Mouse (Mus musculus) neural tube, embryonic 13.5 days (tissue): ENCODE data around the gene Kdm6b. TPM values are rescaled to one million over a fixed set of nuclear protein-coding genes. Genes with fewer than 3 reads are reported as not detected.
A peak's percentile ranks its signal among the peaks of the same experiment; 100 is the strongest.

Experiments
- ATAC-seq: fragments of 200-750 bp; cut with Nextera tagmentation; 2 replicates; pipeline ENCODE4 v1.8.0; 2017; ENCODE audit warnings: low read depth, mild to moderate bottlenecking, moderate TSS enrichment, moderate library complexity
- H3K27ac ChIP-seq: fragments of 300-500 bp; sonication (generic); replicated peaks from 2 replicates; pipeline ENCODE4 v1.5.1; 2015; ENCODE audit warnings: moderate library complexity, mild to moderate bottlenecking, inconsistent platforms
- H3K27me3 ChIP-seq: fragments of 300-500 bp; sonication (generic); 2 replicates; pipeline ENCODE4 v1.6.1; 2015; ENCODE audit warnings: mild to moderate bottlenecking, inconsistent platforms
- H3K36me3 ChIP-seq: fragments of 300-500 bp; sonication (generic); 2 replicates; pipeline ENCODE4 v1.6.1; 2015; ENCODE audit warnings: mild to moderate bottlenecking, inconsistent platforms
- H3K4me1 ChIP-seq: fragments of 300-500 bp; sonication (generic); replicated peaks from 2 replicates; pipeline ENCODE4 v1.6.1; 2015; ENCODE audit warnings: inconsistent platforms
- H3K4me2 ChIP-seq: fragments of 300-500 bp; sonication (generic); 2 replicates; pipeline ENCODE4 v1.6.1; 2015; ENCODE audit warnings: inconsistent platforms, mild to moderate bottlenecking, moderate library complexity
- H3K4me3 ChIP-seq: fragments of 300-500 bp; sonication (generic); 2 replicates; pipeline ENCODE4 v1.5.1; 2015; ENCODE audit warnings: mild to moderate bottlenecking, inconsistent platforms
- H3K9ac ChIP-seq: fragments of 300-500 bp; sonication (generic); 2 replicates; pipeline ENCODE4 v1.6.1; 2015; ENCODE audit warnings: moderate library complexity, mild to moderate bottlenecking, inconsistent platforms
- H3K9me3 ChIP-seq: fragments of 300-500 bp; sonication (generic); 2 replicates; pipeline ENCODE4 v1.6.1; 2016; ENCODE audit warnings: inconsistent platforms
- WGBS: fragments of 180-500 bp; shearing (Covaris S2); methylation state at CpG from one replicate; pipeline ENCODE4 v1.1.7; 2015; 5-methylcytosine and 5-hydroxymethylcytosine counted together
- polyA plus RNA-seq: library from polyadenylated mRNA; unstranded; fragments of >200 nt; fragmentation: Nextera tagmentation; extraction: Ambion mirVana; gene quantifications from 2 replicates; pipeline ENCODE4 v1.2.1, GENCODE M21; 2015

The Kdm6b gene
- polyA plus RNA-seq, 1 experiment from 2014 or later: 44.8 TPM

DNA sequence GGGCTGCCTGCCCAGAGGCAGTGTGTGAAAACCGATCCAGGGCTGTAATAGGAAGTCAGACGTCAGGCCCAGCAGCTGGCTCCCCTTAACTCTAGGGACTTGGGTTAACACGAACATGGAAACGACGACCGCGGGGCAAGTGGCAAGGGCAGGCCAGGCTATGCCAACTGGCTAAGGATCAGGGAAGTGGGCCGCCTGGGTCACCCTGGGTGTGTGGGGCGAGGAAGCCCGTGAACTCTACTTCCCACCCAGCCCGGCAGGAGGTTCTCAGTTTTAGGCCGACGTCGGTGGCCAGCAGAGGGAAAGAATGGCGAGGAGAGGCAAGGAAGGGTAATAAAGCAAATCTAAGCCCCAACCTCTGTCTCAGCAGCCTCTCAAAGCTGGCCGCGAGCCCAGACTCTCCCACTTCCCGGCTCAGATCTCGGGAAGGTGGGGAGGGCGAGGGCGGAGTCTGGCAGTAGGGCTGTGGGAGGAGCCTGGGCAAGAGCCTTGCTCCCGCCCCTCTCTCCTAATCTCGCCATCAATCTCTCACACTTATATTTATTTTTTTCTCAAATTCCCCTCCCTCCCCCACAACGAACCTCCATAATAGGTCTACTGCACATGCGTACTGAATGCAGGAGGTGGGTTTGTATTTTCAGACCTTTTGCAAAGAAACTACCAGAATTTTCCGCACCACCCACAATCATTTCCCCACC, 47.2 kb downstream of the Kdm6b start:
- under 1% methylated on average over 26 of the region's 26 CpGs for WGBS
- no peaks in the 10 kb centered on the region for H3K27me3 ChIP-seq
- H3K4me1 ChIP-seq: peaks cover 58% of the 10 kb centered on the region
- H3K4me3 ChIP-seq: peak overlapping the region; percentile 93
- peak overlapping the region; percentile 97 for H3K4me2 ChIP-seq
- peak; percentile 88 for ATAC-seq
- peaks cover 32% of the 10 kb centered on the region for H3K36me3 ChIP-seq
- H3K9ac ChIP-seq: peak overlapping the region; percentile 100
- H3K27ac ChIP-seq: peak overlapping the region; percentile 100
- no peaks in the 10 kb centered on the region for H3K9me3 ChIP-seq

DNA sequence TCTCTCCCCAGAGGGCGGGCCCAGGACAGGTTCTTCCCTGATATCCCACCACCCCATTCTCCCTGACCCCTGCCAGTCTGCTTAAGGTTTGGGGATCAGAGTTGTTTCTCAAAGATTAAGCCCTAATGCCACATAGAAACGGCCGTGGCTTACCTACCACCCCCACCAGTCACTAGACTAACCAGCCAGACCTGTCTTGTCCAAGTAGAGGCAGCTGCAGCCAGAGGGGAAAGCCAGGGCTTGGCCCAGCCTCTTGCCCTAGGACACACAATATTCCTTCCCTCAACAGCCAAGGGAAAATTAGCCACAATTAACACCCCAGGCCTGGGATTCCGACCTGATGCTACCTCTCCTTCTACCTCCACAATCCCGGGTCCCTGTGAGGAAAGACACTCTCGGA, 47.8 kb downstream of the Kdm6b start:
- Histone ChIP-seq H3K9me3 (no peaks in the 10 kb centered on the region), H3K4me3 (peak overlapping the region; percentile 93), H3K27me3 (no peaks in the 10 kb centered on the region), H3K36me3 (peaks cover 38% of the 10 kb centered on the region), H3K4me2 (peak overlapping the region; percentile 97), H3K27ac (peak overlapping the region; percentile 100), H3K9ac (peak overlapping the region; percentile 79), H3K4me1 (peaks cover 52% of the 10 kb centered on the region)
- ATAC-seq: peak; percentile 0; the same call in 1 of the 2 replicates
- 24% methylated on average over 6 of the region's 6 CpGs for WGBS

DNA sequence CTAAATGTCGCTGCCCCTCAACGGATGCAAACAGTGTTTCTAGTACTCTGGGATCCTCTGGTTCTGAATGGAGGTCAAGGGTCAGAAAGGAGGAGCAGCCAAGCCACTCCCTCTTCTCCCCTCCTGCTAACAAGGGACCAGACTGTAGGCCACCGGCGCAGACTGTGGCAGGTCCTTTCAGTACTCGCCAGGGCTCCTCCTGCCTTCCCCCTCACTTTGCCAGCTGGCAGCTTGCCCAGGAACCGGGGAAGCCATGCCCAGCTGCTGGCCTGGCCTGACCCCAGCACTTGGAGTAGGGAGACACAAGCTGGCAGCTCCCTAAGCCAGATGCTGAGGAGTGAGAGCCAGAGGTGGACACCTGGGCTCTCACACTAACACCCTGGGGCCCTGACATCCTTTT, 48.6 kb downstream of the Kdm6b start:
- Histone ChIP-seq H3K36me3 (peaks cover 46% of the 10 kb centered on the region), H3K9me3 (no peaks in the 10 kb centered on the region), H3K27ac (peak overlapping the region; percentile 100), H3K4me1 (peaks cover 47% of the 10 kb centered on the region), H3K4me3 (peak overlapping the region; percentile 93), H3K9ac (peak overlapping the region; percentile 79), H3K27me3 (no peaks in the 10 kb centered on the region), H3K4me2 (peak overlapping the region; percentile 97)
- peak; percentile 46 for ATAC-seq
- WGBS: 2% methylated on average over 6 of the region's 6 CpGs

DNA sequence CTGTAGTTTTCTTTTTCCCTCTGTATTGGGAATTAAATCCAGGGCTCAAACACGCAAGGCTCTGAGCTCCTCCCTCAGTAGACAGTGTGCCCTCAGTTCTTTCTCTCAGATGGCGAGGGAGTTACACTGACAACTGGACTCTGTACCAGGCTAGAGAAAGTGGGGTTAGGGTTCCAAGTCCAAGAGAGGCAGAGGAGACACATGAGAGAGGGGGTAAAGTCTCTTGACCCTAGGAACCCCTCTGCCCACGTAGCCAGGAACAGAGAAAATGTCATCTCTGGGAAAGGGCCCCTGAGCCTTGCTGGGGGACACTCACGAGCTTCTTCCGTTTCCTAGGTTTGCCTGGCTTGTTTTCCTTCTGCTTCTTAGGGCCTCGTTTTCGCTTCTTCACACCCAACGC, 49.1 kb downstream of the Kdm6b start:
- Histone ChIP-seq H3K27me3 (no peaks in the 10 kb centered on the region), H3K4me1 (peaks cover 44% of the 10 kb centered on the region), H3K36me3 (peaks cover 51% of the 10 kb centered on the region), H3K27ac (peak overlapping the region; percentile 100), H3K4me3 (peak overlapping the region; percentile 93), H3K9me3 (no peaks in the 10 kb centered on the region), H3K4me2 (peak overlapping the region; percentile 97), H3K9ac (peak overlapping the region; percentile 79)
- WGBS: 57% methylated on average over 8 of the region's 8 CpGs
- ATAC-seq: no peak

DNA sequence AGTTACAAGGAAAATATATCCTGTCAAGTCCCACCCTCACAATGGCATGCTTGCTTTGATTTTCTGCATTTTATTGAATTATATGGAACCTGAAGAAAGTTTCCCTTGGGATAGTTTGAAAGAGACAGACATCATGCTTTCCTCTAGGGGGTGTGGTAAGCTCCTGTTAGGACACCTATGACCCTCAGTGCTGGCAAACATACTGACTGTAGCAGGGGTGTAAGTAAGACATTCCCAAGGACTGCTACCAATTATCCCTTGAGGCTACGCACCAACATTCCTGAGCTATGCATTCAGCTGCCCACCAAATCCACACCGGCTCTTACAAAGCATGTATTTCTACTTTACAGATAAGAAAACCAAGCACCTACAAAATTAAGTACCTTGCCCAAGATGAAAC, 51.0 kb downstream of the Kdm6b start:
- no peak for ATAC-seq
- 89% methylated on average over 2 of the region's 2 CpGs for WGBS

DNA sequence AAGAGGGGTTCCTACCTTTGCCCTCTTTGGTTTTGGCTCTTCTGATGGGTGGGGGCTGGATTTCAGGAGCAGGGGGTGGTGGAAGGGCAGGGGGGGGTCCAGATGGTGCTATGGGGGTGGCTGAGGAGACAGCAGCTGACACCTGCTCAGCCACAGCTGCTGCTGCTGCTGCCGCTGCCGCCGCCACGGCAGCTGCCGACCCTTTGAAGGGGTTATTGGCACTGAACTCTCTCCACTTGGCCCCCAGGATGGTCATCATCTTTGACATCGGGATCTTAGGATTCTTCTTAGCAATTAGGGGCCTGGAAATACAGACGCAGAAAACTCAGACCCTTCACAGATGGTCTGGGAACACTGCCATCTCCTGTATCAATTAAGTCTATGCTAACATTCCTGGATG, 51.5 kb downstream of the Kdm6b start:
- WGBS: 54% methylated on average over 7 of the region's 7 CpGs
- Histone ChIP-seq H3K36me3 (peaks cover 75% of the 10 kb centered on the region), H3K4me2 (no peak overlapping the region), H3K9ac (no peak overlapping the region), H3K9me3 (no peaks in the 10 kb centered on the region), H3K4me1 (peaks cover 32% of the 10 kb centered on the region), H3K4me3 (no peak overlapping the region), H3K27ac (peak overlapping the region; percentile 42), H3K27me3 (no peaks in the 10 kb centered on the region)
- no peak for ATAC-seq

More for the DNA sequence above, 51.0 kb downstream of the Kdm6b start:
- peaks cover 37% of the 10 kb centered on the region for H3K4me1 ChIP-seq
- H3K9ac ChIP-seq: no peak overlapping the region
- no peak overlapping the region for H3K4me2 ChIP-seq
- no peaks in the 10 kb centered on the region for H3K9me3 ChIP-seq
- no peaks in the 10 kb centered on the region for H3K27me3 ChIP-seq
- H3K4me3 ChIP-seq: no peak overlapping the region
- no peak overlapping the region for H3K27ac ChIP-seq
- peaks cover 70% of the 10 kb centered on the region for H3K36me3 ChIP-seq

DNA sequence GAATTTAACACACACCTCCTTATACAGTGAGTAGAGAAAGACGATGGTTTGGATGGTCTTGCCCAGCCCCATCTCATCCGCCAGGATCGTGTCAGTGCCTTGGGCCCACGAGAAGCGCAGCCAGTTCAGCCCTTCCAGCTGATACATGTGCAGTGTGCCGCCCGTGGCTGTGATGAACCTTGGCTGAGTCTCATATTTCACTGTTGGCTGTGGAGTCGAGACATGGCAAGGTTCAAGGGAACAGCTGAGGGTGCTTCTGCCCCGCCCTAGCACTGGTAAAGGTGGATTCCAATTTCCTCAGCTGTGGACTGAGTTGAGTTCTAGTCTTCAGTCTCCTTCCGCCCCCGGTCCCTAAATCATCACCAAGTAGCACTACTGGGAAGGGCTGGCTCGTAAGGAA, 55.8 kb downstream of the Kdm6b start:
- peaks cover 100% of the 10 kb centered on the region for H3K36me3 ChIP-seq
- ATAC-seq: no peak
- no peak overlapping the region for H3K4me3 ChIP-seq
- no peaks in the 10 kb centered on the region for H3K27me3 ChIP-seq
- H3K9me3 ChIP-seq: no peaks in the 10 kb centered on the region
- H3K9ac ChIP-seq: no peak overlapping the region
- no peaks in the 10 kb centered on the region for H3K4me1 ChIP-seq
- no peak overlapping the region for H3K27ac ChIP-seq
- 94% methylated on average over 12 of the region's 12 CpGs for WGBS
- no peak overlapping the region for H3K4me2 ChIP-seq

DNA sequence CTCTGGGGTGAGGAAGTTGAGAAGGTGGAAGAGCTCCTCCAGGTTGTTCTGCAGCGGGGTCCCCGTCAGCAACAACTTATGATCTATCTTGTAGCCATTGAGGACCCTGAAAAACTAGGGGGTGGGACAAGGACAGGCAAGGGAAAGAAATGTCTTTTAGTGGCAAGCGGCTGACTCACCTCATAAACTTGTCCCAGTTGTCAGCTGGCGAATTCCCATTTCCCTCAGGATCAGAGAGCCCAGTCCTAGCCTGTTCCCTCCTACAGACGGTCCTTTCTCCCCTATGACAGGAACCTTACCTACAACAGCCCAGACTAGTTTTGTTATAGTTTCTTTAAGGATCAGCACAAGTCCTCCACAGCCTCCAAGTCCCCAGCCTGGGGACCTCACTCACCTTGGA, 56.9 kb downstream of the Kdm6b start:
- no peaks in the 10 kb centered on the region for H3K9me3 ChIP-seq
- peaks cover 100% of the 10 kb centered on the region for H3K36me3 ChIP-seq
- H3K4me3 ChIP-seq: no peak overlapping the region
- no peak overlapping the region for H3K9ac ChIP-seq
- no peak overlapping the region for H3K27ac ChIP-seq
- H3K27me3 ChIP-seq: no peaks in the 10 kb centered on the region
- H3K4me1 ChIP-seq: no peaks in the 10 kb centered on the region
- ATAC-seq: no peak
- no peak overlapping the region for H3K4me2 ChIP-seq
- WGBS: 87% methylated on average over 5 of the region's 5 CpGs

Other genes with a start within 250 kb of the Kdm6b start
- gene Alox8, start 215.8 kb downstream of the Kdm6b start, polyA plus RNA-seq: 0.17 TPM in 1 of 2 replicates, not detected in the other
- 0.21 TPM in 2 replicates for gene Gucy2e, start 176.6 kb downstream of the Kdm6b start, polyA plus RNA-seq
- 20.9 and 21.0 TPM in 2 replicates for gene Cntrob, start 89.9 kb downstream of the Kdm6b start, polyA plus RNA-seq
- 225 and 229 TPM in 2 replicates for gene Trappc1, start 89.7 kb downstream of the Kdm6b start, polyA plus RNA-seq
- 5.5 and 5.7 TPM in 2 replicates for gene Kcnab3, start 87.4 kb downstream of the Kdm6b start, polyA plus RNA-seq
- gene Rnf227, start 73.2 kb downstream of the Kdm6b start, polyA plus RNA-seq: 131 and 136 TPM in 2 replicates
- 82.3 and 84.6 TPM in 2 replicates for gene Chd3, start 44.3 kb downstream of the Kdm6b start, polyA plus RNA-seq
- 112 and 117 TPM in 2 replicates for gene Naa38, start 18.2 kb downstream of the Kdm6b start, polyA plus RNA-seq
- 36.2 and 39.2 TPM in 2 replicates for gene Cyb5d1, start 18.0 kb downstream of the Kdm6b start, polyA plus RNA-seq
- 7.8 and 8.4 TPM in 2 replicates for gene Tmem88, start 15.4 kb downstream of the Kdm6b start, polyA plus RNA-seq
- 2.2 and 2.7 TPM in 2 replicates for gene Dnah2, start 135.4 kb upstream of the Kdm6b start, polyA plus RNA-seq
- 68.1 and 72.0 TPM in 2 replicates for gene Efnb3, start 146.5 kb upstream of the Kdm6b start, polyA plus RNA-seq
- 18.1 and 19.7 TPM in 2 replicates for gene Wrap53, start 166.6 kb upstream of the Kdm6b start, polyA plus RNA-seq
- 76.0 and 77.6 TPM in 2 replicates for gene Trp53, start 166.7 kb upstream of the Kdm6b start, polyA plus RNA-seq
- 29.5 and 30.4 TPM in 2 replicates for gene Atp1b2, start 192.3 kb upstream of the Kdm6b start, polyA plus RNA-seq
- gene Shbg, start 204.2 kb upstream of the Kdm6b start, polyA plus RNA-seq: not detected in 2 replicates
- 22.6 and 27.5 TPM in 2 replicates for gene Sat2, start 208.3 kb upstream of the Kdm6b start, polyA plus RNA-seq
- gene Fxr2, start 219.3 kb upstream of the Kdm6b start, polyA plus RNA-seq: 45.3 and 55.1 TPM in 2 replicates
- not detected in 2 replicates for gene Sox15, start 241.6 kb upstream of the Kdm6b start, polyA plus RNA-seq
- 83.2 and 92.1 TPM in 2 replicates for gene Mpdu1, start 249.0 kb upstream of the Kdm6b start, polyA plus RNA-seq